Mouse (Mus musculus) kidney, adult 8-10 months (tissue): Measurements from ENCODE around the gene Nxph3.

Experiments used
- DNase-seq, 2 experiments: peaks; one replicate each; pipeline ENCODE4 v3.0.0; 2022

Gene Nxph3

DNA sequence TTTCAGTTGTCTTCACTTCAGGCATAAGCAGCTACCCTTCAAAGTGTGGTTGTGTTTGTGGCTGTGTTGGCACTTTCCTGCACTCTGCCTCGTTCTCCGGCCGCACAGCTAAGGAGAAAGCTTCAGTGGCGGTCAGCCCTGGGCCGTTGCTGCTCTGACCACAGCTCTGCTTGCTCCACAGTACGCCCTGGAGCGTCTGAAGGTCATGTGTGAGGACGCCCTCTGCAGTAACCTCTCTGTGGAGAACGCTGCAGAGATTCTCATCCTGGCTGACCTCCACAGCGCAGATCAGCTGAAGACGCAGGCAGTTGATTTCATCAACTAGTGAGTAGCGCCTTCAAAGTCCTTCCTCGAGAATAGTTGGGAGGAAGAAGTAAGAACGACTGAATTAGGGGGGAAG lies 24.3 kb downstream of the Nxph3 start:
- DNase-seq = no peak

DNA sequence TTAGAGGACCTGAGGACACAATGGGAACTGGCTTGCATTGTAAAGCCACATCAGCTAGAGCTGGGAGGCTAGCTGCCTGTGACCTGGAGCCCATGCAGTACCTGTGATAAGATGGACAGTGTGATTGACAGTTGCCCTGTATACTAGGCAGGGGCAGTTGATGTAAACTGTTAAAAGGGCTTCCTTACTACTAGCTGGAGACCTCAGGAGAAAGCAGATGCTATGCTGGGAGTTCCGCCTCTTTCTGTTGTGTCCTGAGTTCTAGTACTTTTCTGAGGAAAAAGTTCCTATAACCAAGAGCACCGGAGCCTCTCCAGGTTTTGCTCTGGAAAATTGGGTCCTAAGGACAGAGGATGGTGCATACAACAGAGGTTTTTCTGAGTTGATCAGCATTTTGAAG lies 27.1 kb downstream of the Nxph3 start:
- DNase-seq = no peak

DNA sequence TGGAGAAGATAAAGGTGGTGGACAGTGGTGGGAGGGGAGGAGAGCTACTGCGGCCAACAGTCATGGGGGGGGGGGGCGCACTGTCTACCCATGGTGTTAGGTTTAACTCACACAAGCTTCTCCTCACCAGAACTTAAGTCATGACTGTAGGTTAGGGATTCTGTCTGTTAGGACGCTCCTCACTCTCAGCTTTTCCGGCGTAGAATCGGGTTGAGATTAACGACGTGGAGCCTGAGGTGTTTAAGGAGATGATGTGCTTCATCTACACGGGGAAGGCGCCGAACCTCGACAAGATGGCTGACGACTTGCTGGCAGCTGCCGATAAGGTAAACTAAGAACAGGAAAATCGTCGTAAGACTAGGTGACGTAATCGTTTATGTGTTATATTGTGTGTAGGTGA lies 28.7 kb downstream of the Nxph3 start:
- no peak for DNase-seq

DNA sequence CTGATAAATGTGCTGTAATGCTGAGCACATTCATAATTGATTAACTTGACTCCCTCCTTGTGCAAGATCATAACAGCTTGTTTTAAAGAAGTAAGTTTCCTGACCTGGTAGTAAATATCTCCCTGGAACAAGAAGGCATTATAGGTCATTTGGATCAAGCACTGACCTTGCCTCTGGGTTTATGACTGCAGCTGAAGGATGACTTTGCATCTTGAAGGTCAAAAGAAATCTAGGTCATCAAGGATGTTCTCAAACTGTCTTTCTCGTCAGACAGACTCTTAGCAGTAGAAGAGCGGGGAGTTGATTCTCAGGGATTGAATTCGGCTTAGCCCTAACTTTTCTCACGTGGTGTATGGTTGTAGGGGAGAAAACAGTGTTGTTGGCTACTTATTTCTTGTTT lies 33.7 kb downstream of the Nxph3 start:
- no peak for DNase-seq

DNA sequence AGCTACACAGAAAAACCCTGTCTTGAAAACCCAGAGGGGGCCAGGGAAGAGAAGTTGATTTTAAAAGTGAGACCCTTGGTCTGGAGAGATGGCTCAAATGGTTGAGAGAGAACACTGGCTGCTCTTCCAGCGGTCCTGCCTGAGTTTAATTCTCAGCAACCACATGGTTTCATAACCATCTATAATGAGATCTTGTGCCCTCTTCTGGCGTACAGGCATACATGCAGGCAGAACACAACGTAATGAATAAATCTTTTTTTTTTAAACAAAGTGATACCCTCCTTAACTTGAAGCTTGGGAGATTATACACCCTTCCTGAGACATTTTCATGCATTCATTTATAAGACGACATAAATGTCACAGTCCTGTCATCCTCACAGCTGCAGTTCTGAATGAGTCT lies 34.9 kb downstream of the Nxph3 start:
- no peak for DNase-seq

DNA sequence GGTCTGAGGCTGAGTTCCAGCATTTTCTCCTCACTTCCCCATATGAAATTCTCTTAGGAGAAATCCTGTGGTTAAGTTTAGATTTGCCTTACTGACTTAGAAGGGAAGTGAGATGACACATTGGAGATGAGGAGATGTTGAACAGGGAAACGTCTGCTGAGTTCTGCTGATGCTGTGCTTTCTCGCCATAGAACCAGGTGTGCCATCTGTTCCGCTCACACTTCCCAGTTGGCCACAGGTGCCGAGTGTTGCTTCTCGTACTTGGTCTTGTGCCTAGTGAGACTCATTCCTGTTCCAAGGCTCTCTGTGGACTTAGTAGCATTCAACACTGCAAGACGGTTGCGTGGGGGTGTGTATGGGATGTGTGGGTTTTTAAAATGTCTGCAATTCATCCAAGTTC lies 38.0 kb downstream of the Nxph3 start:
- no peak for DNase-seq

DNA sequence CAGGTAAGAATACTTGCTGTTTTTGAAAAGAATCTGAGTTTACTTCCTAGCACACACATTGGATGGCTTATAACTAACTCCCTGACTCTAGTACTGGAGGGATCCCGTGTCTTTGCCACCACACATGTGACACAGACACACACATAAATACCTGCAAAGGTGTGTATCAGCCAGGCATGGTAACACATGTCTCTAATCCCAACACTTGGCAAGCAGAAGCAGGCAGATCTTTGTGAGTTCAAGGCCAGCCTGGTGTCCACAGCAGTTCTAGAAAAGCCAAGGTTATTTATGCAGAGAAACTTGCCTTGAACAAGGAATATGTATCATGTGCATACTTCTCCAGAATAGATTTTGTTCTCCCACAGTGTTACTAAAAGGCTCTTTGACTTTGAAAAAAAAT lies 40.9 kb downstream of the Nxph3 start:
- DNase-seq = no peak

DNA sequence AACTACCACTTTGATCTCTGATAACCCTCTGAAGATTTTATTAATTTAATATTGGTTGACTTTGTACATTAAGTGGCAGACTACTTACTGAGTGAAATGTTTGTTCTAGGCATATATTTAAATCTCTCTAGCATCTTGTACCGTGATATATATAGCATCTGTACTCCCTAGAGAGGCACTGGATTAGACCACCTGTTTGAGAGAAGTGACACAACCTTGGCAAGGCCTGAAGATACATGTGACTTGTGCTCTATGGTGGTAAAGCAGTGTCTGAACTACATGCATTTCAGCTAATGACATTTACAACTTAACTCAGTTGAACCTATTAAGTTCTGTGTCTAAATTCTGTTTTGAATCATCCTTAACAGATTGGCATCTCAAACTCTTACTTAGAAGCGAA lies 41.4 kb downstream of the Nxph3 start:
- DNase-seq = no peak

DNA sequence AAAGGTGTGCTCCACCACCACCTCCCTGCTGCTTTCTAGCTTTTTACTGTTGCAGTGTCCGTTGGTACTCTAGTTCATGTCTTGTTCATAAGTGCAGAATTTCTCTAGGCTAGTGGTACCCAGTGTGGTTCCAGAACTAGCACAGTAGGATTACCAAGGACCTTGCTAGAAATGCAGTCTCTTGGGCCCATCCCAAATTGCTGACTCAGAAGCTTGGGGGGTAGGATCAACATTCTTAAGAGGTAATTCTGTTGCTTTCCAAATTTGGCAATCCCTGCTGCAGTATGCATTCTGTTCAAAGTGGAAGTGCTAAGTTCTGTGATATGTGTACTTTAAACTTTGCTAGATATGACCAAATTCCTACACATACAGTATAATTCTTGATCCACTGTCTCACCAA lies 46.6 kb downstream of the Nxph3 start:
- DNase-seq = no peak

DNA sequence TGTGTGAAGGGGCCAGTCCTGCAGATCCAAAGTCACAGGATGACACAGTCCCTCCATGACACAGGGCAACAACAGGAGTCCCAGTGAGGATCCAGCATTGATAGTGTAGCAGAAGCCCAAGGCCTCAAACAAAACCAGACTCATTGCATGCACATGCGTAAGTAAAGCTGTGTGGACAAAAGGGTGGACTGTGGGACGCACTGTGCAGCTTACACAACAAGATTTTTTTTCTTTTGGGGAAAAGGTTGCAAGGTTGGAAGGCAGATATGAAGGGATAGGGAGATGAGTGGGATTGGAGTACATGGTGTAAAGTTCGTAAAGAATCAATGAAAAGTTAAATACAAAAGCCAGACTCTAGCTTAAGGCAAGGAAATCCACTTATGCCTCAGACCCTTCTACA lies 52.2 kb downstream of the Nxph3 start:
- DNase-seq = no peak

DNA sequence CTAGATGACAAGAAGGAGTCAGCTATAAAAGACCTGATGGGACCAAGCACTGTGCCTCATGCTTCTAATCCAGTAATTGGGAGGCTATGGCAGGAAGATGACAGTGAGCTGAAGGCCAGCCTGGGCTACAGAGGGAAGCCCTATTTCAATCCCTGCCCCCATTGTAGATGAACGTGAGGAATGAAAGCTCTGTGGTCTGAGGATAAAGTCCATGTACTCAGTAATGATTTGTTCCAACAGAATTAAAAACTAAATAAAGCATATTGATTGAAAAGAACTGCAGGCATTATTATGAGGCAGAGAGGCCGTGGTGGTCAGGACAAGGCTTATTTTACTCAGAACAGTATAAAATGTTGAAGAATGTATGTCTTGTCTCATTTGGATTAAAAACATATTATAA lies 53.5 kb downstream of the Nxph3 start:
- DNase-seq = no peak
